Mouse (Mus musculus): Measurements from ENCODE around the gene Gm49394.

The Gm49394 gene

DNA sequence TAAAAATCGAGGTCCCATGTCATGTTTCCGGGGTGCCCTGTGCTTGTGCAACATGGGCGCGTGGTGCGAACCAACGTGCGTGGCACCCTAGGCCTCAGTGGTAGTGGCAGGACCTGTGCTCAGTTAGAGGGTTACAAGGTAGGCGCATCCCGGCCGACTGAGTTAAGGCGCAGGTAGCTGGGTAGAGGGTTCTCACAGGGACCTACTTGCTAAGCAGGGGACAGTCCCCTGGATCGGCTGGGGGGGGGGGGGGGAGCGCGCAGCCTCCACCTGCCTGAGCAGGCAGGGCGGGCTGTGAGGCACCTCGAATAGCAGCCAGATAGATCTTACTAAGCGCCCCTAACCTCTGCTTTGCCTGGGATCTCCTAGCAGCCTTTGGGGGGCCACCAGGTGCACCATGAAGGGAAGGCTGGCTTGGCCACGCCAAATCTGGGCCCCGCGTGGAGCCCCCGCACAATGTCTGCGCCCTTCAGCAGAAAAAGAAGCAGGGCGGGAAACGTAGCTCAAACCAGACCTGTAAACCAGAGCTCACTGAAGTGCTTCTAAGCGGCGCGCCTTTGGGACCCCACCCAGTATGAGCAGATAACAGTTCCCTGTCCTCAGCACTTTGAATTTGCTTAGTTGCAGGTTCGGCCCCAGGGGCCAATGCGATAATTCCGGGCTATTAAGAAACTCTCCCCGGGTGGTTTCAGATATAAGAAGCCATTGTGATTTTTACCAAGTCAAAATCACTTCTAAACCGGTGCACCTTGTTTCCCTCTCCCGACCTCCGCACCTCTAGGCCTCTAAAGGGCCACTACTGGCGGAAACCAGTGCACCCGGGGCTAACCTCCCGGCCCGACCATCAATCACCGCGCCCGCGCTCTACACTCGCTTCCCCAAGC lies 9.7 kb downstream of the Gm49394 start:
- ATAC-seq (ENCODE audit: insufficient number of reproducible peaks, low FRiP score, low TSS enrichment) = no peak

DNA sequence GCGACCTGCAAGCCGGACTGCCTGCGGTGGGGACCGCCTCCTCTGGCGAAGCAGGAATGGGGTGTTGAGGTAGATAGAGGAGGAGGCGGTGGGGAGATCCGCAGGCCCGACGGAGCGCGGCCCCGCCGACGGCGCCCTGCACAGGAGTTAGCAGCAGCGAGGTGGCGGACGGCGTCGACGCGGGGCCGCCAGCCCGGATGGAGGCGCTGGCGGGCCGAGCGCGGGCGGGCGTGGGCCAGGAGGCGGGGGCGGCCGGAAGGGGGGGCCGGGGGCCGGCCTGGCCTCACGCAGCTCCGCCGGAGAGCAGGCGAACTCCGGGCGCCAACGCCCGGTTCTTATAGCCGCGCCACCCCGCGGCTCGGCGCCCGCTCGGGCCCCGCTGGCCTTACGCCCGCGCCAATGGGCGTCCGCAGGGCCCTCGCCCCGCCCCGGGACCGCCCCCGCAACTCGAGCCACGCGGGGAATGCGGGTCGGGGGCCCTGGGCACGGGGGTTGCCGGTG lies 10.5 kb downstream of the Gm49394 start:
- ATAC-seq (ENCODE audit: insufficient number of reproducible peaks, low FRiP score, low TSS enrichment) = no peak

DNA sequence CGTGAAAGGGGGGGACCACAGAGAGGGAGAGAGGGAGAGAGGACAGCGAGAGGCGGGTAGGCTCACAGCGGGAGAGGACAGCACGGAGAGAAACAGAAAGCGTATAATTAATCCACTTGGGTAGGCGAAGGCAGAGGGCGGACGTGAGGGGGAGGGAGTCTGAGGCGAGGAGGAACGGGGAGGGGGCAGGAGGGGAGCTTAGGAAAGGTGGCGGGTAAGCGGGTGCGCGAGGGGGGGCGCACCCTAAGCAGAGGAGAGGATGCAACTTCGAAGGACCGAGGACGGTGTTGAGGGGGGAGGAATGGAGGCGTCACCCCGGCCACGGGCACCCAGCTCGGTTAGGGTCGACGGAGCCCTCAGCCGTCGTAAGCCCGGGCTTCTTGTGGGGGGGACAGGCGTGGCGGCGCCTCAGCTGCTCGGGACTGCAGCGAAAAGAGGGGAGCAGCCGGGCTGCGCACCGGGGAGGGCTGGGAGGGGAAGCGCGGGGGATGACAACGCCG lies 11.0 kb downstream of the Gm49394 start:
- no peak for ATAC-seq (ENCODE audit: insufficient number of reproducible peaks, low FRiP score, low TSS enrichment)

DNA sequence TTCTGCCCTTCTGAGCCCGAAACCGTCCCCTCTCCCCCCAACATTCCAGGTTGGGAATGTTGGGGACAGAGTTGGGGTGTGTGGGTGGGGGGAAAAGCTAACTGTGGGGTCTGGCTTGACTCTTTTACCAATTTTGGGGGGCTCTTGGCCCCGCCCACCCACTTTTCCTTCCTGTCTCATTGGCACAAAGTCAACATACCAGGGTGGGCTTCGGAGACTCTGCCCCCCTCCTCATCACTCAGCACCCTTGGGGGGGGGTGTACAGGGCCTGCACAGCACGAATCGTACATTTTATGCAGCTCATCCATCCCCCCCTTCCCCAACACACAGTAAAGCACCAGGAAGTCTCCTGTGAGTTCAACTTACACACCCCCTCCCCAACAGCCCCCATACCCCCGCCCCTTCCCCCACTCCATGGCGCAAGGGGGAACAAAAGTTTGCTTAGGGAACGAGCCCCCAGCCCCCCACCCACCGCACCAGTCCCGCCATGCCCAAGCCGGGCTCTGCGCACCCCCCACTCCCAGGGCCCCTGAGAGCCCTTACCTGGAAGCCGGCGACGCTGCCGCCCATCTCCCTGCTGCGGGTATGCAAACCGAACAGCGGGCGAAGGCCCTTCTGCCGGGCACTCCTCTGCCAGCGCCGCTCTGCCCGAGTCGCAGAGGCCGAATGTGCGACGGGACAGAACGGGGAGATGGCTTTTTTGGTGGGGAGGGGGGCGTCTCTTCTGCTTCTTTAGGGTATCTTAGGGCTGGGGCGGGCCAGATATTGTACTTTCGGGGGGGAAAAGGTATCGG lies 11.7 kb downstream of the Gm49394 start:
- no peak for ATAC-seq (ENCODE audit: insufficient number of reproducible peaks, low FRiP score, low TSS enrichment)

DNA sequence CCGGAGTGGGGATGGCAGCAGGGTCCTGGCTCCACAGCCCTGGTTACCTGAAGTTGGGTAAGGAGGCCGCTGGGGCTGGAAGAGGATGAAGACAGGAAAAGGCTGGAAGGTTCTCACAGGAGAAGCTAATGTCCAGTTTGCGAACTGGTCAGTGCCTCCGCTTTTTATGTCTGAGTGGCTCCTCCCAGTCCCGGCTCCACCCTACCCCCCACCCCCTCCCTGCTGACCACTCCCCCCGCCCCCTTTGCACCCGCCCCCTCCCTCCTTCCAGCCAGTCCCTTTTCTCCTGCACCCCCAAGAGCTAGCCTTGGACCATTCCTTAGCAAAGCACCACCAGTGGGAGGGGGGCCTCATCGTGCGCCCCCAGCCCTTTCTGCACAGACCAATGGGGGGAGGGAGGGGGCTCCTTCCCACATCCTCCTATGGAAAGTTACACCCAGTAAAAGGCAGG lies 12.4 kb downstream of the Gm49394 start:
- no peak for ATAC-seq (ENCODE audit: insufficient number of reproducible peaks, low FRiP score, low TSS enrichment)

DNA sequence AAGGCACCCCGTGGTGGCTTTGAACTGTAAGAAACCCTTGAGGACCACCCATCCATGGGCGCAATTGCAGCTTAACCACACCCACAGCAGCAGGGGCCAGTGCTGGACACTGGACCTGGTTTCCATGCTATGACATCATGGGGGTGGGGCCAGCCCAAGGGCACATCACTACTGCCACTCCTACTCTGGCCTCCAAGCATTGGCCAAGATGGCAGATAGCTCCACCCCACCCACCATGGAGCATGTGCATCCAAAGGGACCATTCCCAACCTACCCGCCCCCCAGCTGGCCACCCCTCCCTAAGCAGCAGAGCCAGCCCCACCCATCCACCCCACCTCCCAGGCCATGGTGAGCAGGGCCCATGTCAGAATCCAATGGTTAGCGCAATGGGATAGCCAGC lies 13.7 kb downstream of the Gm49394 start:
- no peak for ATAC-seq (ENCODE audit: insufficient number of reproducible peaks, low FRiP score, low TSS enrichment)

DNA sequence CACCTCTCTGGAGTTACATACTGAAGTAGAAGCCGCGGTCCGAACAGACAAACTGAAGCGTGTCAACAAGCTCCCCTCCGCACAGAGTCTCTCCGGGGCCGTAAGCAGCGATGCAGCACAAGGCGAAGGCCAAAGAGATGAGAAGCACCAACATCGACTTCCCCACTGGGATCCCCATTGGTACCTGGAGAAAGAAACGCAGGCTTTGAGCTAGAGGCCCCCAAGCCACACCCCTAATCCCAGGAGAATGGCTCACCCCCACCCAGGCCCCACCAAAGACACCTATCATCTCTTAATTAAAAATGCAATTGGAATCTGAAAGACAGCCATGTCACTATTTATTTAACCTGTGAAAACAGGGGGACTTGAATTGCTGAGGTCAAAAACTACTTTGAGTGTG lies 14.1 kb downstream of the Gm49394 start:
- no peak for ATAC-seq (ENCODE audit: insufficient number of reproducible peaks, low FRiP score, low TSS enrichment)

DNA sequence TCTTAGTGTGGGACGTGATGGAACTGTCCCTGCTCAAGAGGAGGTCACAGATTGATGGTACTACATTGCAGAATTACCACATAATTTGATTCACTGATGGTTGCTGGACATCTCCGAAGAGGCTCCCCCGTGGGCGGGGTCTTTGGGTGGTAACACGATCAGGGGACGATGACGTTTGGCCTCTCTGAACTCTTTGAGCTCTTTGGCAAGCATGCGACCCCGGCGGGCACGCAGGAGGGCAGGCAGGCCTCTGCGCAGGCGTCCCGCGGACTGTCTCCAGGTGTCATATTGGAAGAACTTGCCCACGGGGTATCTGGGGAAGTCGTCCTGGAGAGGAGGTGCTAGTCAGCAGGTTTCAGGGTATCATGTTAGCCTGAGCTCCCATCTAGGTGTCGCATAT lies 16.0 kb downstream of the Gm49394 start:
- ATAC-seq (ENCODE audit: insufficient number of reproducible peaks, low FRiP score, low TSS enrichment) = no peak

DNA sequence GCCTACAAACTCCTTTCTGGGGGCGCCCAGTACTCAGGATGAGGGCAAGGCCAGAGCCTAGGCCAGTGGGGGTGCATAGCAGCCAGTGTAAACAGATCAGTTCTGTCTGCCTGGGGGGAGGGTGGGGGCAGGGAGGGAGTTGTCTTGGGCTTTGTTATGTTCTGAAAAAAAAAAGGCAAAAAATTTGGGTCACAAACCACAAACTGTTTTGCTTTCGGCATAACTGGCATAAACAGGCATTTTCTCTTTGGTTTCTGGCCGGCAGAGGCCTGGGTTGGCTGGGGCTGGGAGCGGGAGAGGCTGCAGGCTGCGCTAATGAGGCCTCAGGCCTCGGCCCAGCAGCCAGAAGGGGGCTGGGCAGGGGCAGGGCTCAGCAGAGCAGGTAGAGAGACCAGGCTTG lies 23.1 kb downstream of the Gm49394 start:
- ATAC-seq (ENCODE audit: insufficient number of reproducible peaks, low FRiP score, low TSS enrichment) = no peak

DNA sequence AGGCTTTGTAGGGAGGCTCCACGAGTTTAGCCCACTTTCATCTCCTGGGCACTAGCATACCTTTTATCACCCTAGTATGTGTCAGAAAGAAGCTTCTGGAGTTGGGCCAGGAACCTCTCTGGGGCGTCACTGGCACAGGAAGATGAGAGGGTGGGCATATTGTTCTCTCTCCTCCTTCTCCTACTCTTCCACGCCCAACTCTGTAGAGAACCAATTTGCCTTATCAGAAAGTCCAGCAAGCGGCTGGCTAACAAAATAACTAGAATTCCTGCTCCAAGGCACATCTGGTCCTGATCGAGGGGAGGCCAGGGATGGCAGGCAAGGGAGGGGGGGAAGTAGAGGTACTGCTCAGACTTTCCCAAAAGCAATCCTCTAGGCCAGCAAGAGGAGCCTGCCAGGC lies 24.7 kb downstream of the Gm49394 start:
- ATAC-seq (ENCODE audit: insufficient number of reproducible peaks, low FRiP score, low TSS enrichment) = no peak

DNA sequence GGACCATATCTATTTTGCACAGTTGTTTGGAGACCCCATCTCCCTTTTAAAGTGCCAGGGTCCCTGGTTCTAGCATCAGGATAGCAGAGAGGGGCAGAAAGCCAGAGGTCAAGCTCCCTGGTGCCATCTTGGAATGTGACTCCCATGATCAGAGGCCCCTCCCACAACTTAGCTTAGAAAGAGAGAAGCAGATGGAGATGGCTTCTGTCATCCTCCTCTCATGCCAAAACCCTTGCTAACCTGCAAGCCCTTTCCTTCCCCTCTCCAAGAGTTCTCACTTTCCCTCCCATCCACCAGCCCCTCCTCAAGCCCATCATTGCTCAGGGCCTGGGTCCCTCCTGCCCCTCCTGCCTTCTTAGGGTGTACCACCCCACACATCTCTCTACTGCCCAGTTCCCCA lies 33.6 kb downstream of the Gm49394 start:
- no peak for ATAC-seq (ENCODE audit: insufficient number of reproducible peaks, low FRiP score, low TSS enrichment)

DNA sequence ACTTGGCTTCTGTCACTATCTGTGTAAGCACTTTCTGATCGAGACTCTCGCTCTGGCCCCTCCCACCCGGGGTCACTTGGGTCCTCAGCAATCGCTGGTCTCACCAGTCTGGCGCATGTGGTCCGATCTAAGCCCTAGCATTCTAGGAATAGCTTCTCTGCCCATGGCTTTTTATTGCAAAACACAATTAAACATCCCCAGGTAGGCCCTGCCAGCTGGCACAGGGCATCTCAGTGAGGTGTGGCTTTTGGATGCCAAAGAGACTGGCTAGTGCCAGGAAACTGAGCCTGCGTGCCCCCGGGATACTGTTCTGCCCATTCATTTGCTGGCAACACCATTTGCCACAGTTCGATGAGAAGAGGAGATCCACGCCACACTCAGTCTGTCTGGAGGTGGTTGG lies 39.1 kb downstream of the Gm49394 start:
- ATAC-seq (ENCODE audit: insufficient number of reproducible peaks, low FRiP score, low TSS enrichment) = peak; percentile 52; the same call in 1 of the 2 replicates

DNA sequence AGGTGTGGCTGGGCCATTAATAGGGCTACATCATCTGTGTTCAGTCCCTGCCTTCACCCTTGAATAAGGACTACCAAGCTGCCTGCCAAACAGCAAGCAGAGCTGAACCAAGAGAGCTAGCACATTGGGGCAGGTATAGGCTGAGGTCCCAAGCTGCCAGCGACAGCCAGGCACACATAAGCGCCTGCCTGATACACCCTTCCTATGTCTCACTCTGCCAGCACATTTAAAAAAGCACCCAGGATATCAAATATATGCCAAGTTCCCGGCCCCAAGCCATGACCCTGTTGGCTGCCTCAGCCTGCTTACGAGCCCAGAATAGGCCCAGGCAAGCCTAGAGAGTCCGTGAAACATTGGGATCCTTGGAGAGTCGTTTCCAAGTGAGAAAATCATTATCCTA lies 39.9 kb downstream of the Gm49394 start:
- ATAC-seq (ENCODE audit: insufficient number of reproducible peaks, low FRiP score, low TSS enrichment) = no peak

DNA sequence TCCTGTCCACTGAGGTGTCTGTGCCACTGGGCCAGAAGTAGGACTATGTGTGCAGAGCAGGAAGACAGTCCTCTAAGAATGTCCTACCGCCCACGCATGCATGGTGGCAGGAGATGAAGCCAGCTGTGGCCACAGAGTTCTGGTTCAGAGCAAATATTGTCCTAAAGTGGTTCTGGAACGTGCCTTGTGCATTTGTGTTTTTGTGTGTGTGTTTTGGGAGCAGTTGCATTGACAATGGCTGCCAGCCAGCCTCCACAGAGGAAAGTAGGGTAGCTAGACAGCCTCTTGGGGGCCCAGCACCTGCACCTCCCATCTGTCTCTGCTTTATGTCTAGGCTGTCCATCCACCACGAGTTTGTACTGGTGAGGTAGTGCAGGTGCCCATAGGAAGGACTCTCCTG lies 47.6 kb downstream of the Gm49394 start:
- no peak for ATAC-seq (ENCODE audit: insufficient number of reproducible peaks, low FRiP score, low TSS enrichment)

DNA sequence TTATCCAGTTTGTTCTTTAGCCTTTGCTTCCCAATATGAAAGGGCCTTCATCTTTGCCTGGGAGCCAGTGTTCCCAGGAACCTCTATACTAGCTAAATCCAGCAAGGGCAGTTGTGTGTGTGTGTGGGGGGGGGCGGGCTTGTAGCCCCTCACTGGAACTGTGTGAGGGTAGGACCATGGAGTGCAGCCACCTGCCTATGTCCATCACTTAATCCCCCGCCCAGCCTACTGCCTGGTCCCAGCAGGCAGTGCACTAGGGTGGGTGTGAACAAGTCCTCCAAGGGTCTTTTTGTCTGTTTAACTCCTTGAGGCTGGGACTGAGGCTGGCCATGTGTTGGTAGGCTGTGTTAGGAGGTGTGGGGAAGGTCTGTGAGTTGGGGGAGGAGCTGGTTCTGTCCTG lies 56.7 kb downstream of the Gm49394 start:
- no peak for ATAC-seq (ENCODE audit: insufficient number of reproducible peaks, low FRiP score, low TSS enrichment)

DNA sequence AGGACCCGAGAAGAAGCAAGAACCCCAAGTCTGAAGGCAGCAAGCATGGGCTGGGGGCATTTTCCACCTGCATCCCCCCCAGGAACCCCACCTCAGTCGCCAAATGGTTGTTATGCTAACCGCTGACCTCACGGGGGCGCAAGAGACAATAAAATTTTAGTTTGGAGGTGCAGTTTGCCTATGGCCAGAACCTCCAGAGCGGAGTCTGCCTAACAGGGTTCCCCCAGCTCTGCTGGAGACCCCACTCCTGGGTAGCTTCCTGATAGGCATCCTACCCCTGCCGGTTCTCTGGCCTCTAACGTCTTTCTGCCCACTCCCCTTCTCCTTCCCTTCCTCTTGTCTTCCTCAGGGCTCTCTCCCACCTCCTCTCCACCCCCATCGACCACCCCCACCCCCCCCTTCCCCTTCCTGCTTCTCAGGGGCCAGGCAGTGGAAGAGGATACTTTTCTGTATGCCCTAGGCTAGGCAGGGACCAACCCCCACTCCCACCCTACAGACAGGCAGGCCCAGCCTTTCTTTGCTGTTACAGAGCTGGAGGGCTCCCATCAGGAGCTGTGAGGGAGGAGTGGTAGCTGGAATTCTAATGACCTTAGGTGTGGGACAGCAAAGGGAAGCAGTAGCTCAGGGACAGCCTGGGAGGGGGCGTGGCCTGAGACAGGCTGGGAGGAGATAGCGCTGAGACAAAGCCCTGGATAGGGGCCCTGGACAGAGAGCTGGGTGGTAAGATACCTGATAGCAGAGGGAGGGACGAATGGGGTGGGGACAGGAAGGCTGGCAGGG lies 58.9 kb downstream of the Gm49394 start:
- ATAC-seq (ENCODE audit: insufficient number of reproducible peaks, low FRiP score, low TSS enrichment) = no peak

DNA sequence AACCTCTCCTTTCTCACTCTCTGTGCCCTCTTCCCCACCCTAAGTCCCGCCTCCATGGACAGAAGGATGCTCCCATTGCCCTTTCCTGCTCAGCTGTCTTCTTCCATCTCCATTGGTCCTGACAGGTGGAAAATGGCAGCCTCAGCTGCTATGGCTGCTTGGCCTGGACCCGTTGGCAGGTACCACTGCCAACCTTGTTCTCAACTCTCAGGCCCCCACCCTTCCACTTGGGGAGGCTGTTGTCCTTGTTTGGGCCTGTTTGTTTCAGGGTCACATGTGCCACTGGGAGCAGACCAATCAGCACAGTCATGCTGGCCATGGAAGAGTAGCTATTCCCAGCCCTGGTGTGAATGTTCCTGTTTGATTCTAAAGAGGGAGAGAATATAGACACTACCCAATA lies 68.8 kb downstream of the Gm49394 start:
- no peak for ATAC-seq (ENCODE audit: insufficient number of reproducible peaks, low FRiP score, low TSS enrichment)
